Mouse (Mus musculus) ES-E14 (cell line): ENCODE data around the gene Rasgrf2.

Experiments used
- CHD2 ChIP-seq: IDR thresholded peaks from 2 replicates; pipeline ENCODE4 v1.6.1; 2014; ENCODE audit warnings: mild to moderate bottlenecking, low read depth, low read length, inconsistent platforms
- HCFC1 ChIP-seq: IDR thresholded peaks from 2 replicates; pipeline ENCODE4 v1.6.1; 2012; ENCODE audit warnings: low read length, inconsistent platforms, borderline replicate concordance; ENCODE audit not compliant: insufficient read depth
- MAFK ChIP-seq: IDR thresholded peaks from 2 replicates; pipeline ENCODE4 v1.6.1; 2014; ENCODE audit warnings: mild to moderate bottlenecking, low read depth, low read length, inconsistent platforms; ENCODE audit not compliant: insufficient read depth
- ZC3H11A ChIP-seq: IDR thresholded peaks from 2 replicates; pipeline ENCODE4 v1.6.1; 2012; ENCODE audit warnings: low read depth, mild to moderate bottlenecking, inconsistent platforms, low read length, borderline replicate concordance
- ZNF384 ChIP-seq: IDR thresholded peaks from 2 replicates; pipeline ENCODE4 v1.6.1; 2012; ENCODE audit warnings: low read depth, low read length, inconsistent platforms

- TF ChIP-seq MAFK = no peak
- TF ChIP-seq HCFC1 = no peak
- TF ChIP-seq CHD2 = no peak
- no peak for TF ChIP-seq ZC3H11A
- no peak for TF ChIP-seq ZNF384
These were observed 262.9 kb downstream of the Rasgrf2 start for GRCm38 (mm10) chr13:91868577-91868976.
